In genomic region chr4:12571881-12572280, GRCm38 (mm10) we compare ENCODE assay signal across 12 mouse cellular contexts.
DNase-seq lines count a peak whose midpoint lies in the region; ATAC-seq lines count a peak whose summit lies in the region.
"Had no signal": no experiment of that assay in that cellular context is flagged by ENCODE, and none has a peak within 500 bp of the region (broad histone marks: within the 10 kb centered on the region; RNA-seq: fewer than 3 reads in every experiment).

No protein-coding gene starts in this region.

- intact Hi-C loops in left cerebral cortex, postnatal 4 days (cut with DNase I): no loop called here

- H3K9me3 ChIP-seq in hindbrain, embryonic 10.5 days: no peaks in the 10 kb centered on the region
- H3K9me3 ChIP-seq: neural tube, embryonic 13.5 days; stomach, embryonic 15.5 days had no signal

- H3K36me3 ChIP-seq in hindbrain, embryonic 10.5 days: no peaks in the 10 kb centered on the region
- H3K36me3 ChIP-seq: neural tube, embryonic 13.5 days; stomach, embryonic 15.5 days had no signal

- no peak overlapping the region for H3K4me3 ChIP-seq in hindbrain, embryonic 10.5 days
- H3K4me3 ChIP-seq: neural tube, embryonic 13.5 days; stomach, embryonic 15.5 days had no signal

- peaks cover 13% of the 10 kb centered on the region for H3K4me1 ChIP-seq in hindbrain, embryonic 10.5 days (replicated peaks)
- H3K4me1 ChIP-seq: stomach, embryonic 15.5 days had no signal

- peak; percentile 11 to 33 for DNase-seq in adrenal gland, adult 18-20 months (ENCODE audit: low spot score in 2 of 2)
- no peak for DNase-seq in adrenal gland, adult 8-10 months
- peak; percentile 11 for DNase-seq in left cerebral cortex, postnatal 4 days
- no peak for DNase-seq in left cerebral cortex, adult 9 months (ENCODE audit: low spot score in 2 of 2)
- peak; percentile 56 for DNase-seq in adrenal gland, postnatal 10 days
- DNase-seq in kidney, postnatal 4 days: peak; percentile 44 to 47
- no peak for DNase-seq in hindbrain, embryonic 10.5 days (ENCODE audit: low spot score)
- DNase-seq: cerebellum, adult 11 months had no signal

- H3K27me3 ChIP-seq in hindbrain, embryonic 10.5 days (ENCODE audit: insufficient read depth, poor library complexity, severe bottlenecking): peaks cover under 1% of the 10 kb centered on the region; the same call in 1 of the 2 replicates
- H3K27me3 ChIP-seq: neural tube, embryonic 13.5 days; stomach, embryonic 15.5 days had no signal

- no peak for ATAC-seq in erythroblast, adult 5-6 weeks (replicated peaks; ENCODE audit: low FRiP score, poor library complexity, severe bottlenecking)
- ATAC-seq: inflammation-experienced regulatory T-cells, adult 6 months had no signal

- no peak overlapping the region for H3K27ac ChIP-seq in hindbrain, embryonic 10.5 days
- H3K27ac ChIP-seq: neural tube, embryonic 13.5 days; stomach, embryonic 15.5 days had no signal

Comparison
In these comparisons a context has a peak if more than half of its experiments do, and no peak if none do; other contexts are left out.
1. DNase-seq: peak in adrenal gland, adult 18-20 months (2 of 2), left cerebral cortex, postnatal 4 days (single experiment), adrenal gland, postnatal 10 days (single experiment) and kidney, postnatal 4 days (2 of 2); none in adrenal gland, adult 8-10 months (single experiment), left cerebral cortex, adult 9 months (0 of 2) and hindbrain, embryonic 10.5 days (single experiment).